Mouse (Mus musculus): ENCODE data around the gene Ndufaf4. TPM values are rescaled to one million over a fixed set of nuclear protein-coding genes. Genes with fewer than 3 reads are reported as not detected.

The Ndufaf4 gene
- total and polyA plus RNA-seq, 3 experiments = 13.9 to 54.1 (median 46.2) TPM

DNA sequence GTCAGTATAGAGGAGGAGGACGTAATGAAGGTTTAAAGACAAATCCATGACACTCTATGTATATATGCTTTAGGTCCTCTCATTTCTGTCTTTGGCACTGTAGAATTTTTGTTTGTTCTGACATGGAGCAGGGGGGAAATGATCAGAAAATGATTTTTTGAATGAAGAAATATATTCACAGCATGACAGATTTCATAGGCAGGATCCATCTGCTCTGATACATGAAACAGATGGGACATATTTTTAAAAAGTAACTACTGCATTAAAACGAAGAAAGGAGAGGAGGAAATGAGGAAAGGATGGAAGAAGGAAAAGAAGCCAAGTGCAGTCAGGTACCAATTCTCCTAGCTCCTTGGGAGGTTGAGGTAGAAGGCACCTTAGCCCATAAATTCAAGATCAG is 26.8 kb downstream of the Ndufaf4 start:
- in situ Hi-C loops (cut with MboI; ENCODE audit: low pct_ligation_motif_present, low pct_unique_long_range_greater_than_20kb, low sequenced_read_pairs) (no loop called here), dilution Hi-C loops (cut with MboI; ENCODE audit: extremely low pct_ligation_motif_present, extremely low pct_unique_long_range_greater_than_20kb, low sequenced_read_pairs) (no loop called here)
- Histone ChIP-seq H3K4me3 (replicated peaks in 1 of 3; ENCODE audit: low read depth in 2 of 3, low read length in 2 of 3, poor library complexity in 1 of 3) (no peak overlapping the region), H3K4me2 (ENCODE audit: insufficient read depth, low read depth, poor library complexity, severe bottlenecking) (no peak overlapping the region), H3K27me3 (replicated peaks) (no peaks in the 10 kb centered on the region), H3K36me3 (replicated peaks in 1 of 2; ENCODE audit: control insufficient read depth in 1 of 2, insufficient read depth in 1 of 2, low read length in 1 of 2) (no peaks in the 10 kb centered on the region), H3K27ac (ENCODE audit: insufficient read depth, low read depth) (no peak overlapping the region), H3K9ac (ENCODE audit: insufficient read depth, low read depth) (no peak overlapping the region), H3K79me2 (replicated peaks; ENCODE audit: control insufficient read depth, extremely low read depth, insufficient read depth, poor library complexity, severe bottlenecking) (no peaks in the 10 kb centered on the region), H3K9me3 (replicated peaks; ENCODE audit: low read length) (no peaks in the 10 kb centered on the region), H3K4me1 (ENCODE audit: control insufficient read depth in 1 of 2, insufficient read depth in 2 of 2) (no peaks in the 10 kb centered on the region)
- no peak for DNase-seq (ENCODE audit: extremely low read depth)
- TF ChIP-seq ZC3H11A (IDR thresholded peaks at IDR 0.05; ENCODE audit: low read depth, low read length) (no peak), E2F4 (IDR thresholded peaks at IDR 0.05; ENCODE audit: insufficient replicate concordance, low read depth, low read length) (no peak), ETS1 (conservative IDR thresholded peaks at IDR 0.05; ENCODE audit: low read depth, low read length) (no peak), USF2 (conservative IDR thresholded peaks at IDR 0.05; ENCODE audit: low read depth, low read length) (no peak), MAFK (IDR thresholded peaks at IDR 0.05; ENCODE audit: insufficient replicate concordance, low read length) (no peak), NRF1 (IDR thresholded peaks at IDR 0.05; ENCODE audit: low read depth, low read length) (no peak), BHLHE40 (IDR thresholded peaks at IDR 0.05; ENCODE audit: low read depth, low read length) (no peak), CHD2 (IDR thresholded peaks at IDR 0.05; ENCODE audit: low read length) (no peak), MEF2A (IDR thresholded peaks at IDR 0.05; ENCODE audit: borderline replicate concordance, low read depth, low read length) (no peak), MXI1 (IDR thresholded peaks at IDR 0.05; ENCODE audit: low read depth, low read length) (no peak), ZNF384 (IDR thresholded peaks at IDR 0.05; ENCODE audit: low read depth, low read length) (no peak), CTCF (conservative IDR thresholded peaks at IDR 0.05 in 1 of 2, IDR thresholded peaks at IDR 0.05 in 1 of 2; ENCODE audit: low read depth in 2 of 2, low read length in 2 of 2) (no peak), TBP (conservative IDR thresholded peaks at IDR 0.05; ENCODE audit: low read depth, low read length) (no peak), PAX5 (IDR thresholded peaks at IDR 0.05; ENCODE audit: low read length) (no peak), TCF12 (IDR thresholded peaks at IDR 0.05; ENCODE audit: low read depth, low read length) (no peak), JUND (conservative IDR thresholded peaks at IDR 0.05; ENCODE audit: low read depth, low read length) (no peak), KAT2A (IDR thresholded peaks at IDR 0.05; ENCODE audit: insufficient replicate concordance, low read length) (no peak), MAZ (IDR thresholded peaks at IDR 0.05; ENCODE audit: low read depth, low read length) (no peak), SMC3 (IDR thresholded peaks at IDR 0.05; ENCODE audit: low read depth, low read length) (no peak)

- in situ Hi-C loops (cut with MboI; ENCODE audit: low pct_ligation_motif_present, low pct_unique_long_range_greater_than_20kb, low sequenced_read_pairs) = no loop called here
- H3K27me3 ChIP-seq (replicated peaks) = no peaks in the 10 kb centered on the region
- H3K79me2 ChIP-seq (replicated peaks; ENCODE audit: control insufficient read depth, extremely low read depth, insufficient read depth, poor library complexity, severe bottlenecking) = no peaks in the 10 kb centered on the region
- DNase-seq (ENCODE audit: extremely low read depth) = no peak
- H3K9ac ChIP-seq (ENCODE audit: insufficient read depth, low read depth) = no peak overlapping the region
- no peaks in the 10 kb centered on the region for H3K9me3 ChIP-seq (replicated peaks; ENCODE audit: low read length)
- H3K36me3 ChIP-seq (replicated peaks in 1 of 2; ENCODE audit: control insufficient read depth in 1 of 2, insufficient read depth in 1 of 2, low read length in 1 of 2) = no peaks in the 10 kb centered on the region
- no peak overlapping the region for H3K4me2 ChIP-seq (ENCODE audit: insufficient read depth, low read depth, poor library complexity, severe bottlenecking)
- H3K4me3 ChIP-seq (replicated peaks in 1 of 3; ENCODE audit: low read depth in 2 of 3, low read length in 2 of 3, poor library complexity in 1 of 3) = no peak overlapping the region
- H3K27ac ChIP-seq (ENCODE audit: insufficient read depth, low read depth) = no peak overlapping the region
- dilution Hi-C loops (cut with MboI; ENCODE audit: extremely low pct_ligation_motif_present, extremely low pct_unique_long_range_greater_than_20kb, low sequenced_read_pairs) = no loop called here
- H3K4me1 ChIP-seq (ENCODE audit: control insufficient read depth in 1 of 2, insufficient read depth in 2 of 2) = no peaks in the 10 kb centered on the region
- TF ChIP-seq TBP (conservative IDR thresholded peaks at IDR 0.05; ENCODE audit: low read depth, low read length) = no peak
- TF ChIP-seq JUND (conservative IDR thresholded peaks at IDR 0.05; ENCODE audit: low read depth, low read length) = no peak
- no peak for TF ChIP-seq ZNF384 (IDR thresholded peaks at IDR 0.05; ENCODE audit: low read depth, low read length)
- TF ChIP-seq UBTF (IDR thresholded peaks at IDR 0.05; ENCODE audit: low read depth, low read length) = no peak
- no peak for TF ChIP-seq SMC3 (IDR thresholded peaks at IDR 0.05; ENCODE audit: low read depth, low read length)
- no peak for TF ChIP-seq JUN (IDR thresholded peaks at IDR 0.05; ENCODE audit: insufficient read depth, low read depth, low read length)
- TF ChIP-seq MXI1 (IDR thresholded peaks at IDR 0.05; ENCODE audit: low read depth, low read length) = no peak
- no peak for TF ChIP-seq MEF2A (IDR thresholded peaks at IDR 0.05; ENCODE audit: borderline replicate concordance, low read depth, low read length)
These were observed 30.4 kb downstream of the Ndufaf4 start for GRCm38 (mm10) chr4:24928260-24928780.
